Mouse (Mus musculus): ENCODE results near the gene Fam83g. TPM values are rescaled to one million over a fixed set of nuclear protein-coding genes. Genes with fewer than 3 reads are reported as not detected.

Fam83g gene
- not detected for polyA plus RNA-seq (2014; fragmentation: Illumina TruSeq; extraction: RNeasy Lipid Tissue Mini Kit (QIAGEN cat#74804); ENCODE audit: low read depth, low replicate concordance)

DNA sequence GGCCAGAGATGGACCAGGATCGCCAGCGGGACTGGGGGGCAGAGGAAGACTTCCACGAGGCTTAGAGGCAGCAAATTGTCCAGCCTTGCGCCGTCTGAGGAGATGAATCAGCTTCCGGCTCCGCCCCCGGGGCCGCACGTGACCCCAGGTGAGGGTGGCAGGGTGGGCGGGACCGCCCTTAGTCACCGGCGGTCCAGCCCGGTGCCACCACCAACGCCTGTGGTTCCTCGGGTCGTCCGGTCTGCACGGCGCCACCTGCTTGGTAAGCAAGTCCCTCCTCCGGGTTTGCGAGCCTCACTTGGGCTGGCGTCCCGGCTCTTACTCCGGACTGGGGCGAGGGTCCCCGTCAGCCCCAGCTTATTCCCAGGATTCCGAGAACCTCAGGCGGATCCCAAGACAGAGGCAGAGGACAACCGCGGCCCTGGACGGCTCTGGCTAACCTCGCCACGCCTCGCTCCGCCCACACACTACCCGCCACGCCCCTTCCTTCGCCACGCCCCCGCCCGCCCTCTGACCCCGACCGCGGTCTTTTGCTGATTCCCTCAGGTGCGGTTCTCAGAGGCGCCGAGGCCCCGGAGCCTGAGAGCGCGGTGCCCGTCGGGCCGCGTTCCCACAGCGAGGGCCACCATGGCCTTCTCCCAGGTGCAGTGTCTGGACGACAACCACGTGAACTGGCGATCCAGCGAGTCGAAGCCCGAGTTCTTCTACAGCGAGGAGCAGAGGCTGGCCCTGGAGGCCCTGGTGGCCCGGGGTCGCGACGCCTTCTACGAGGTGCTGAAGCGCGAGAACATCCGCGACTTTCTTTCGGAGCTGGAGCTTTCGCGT lies at the start of gene Fam83g:
TSS of gene Fam83g (plus strand) at position 185 of the 825 bp plus-strand sequence.

DNA sequence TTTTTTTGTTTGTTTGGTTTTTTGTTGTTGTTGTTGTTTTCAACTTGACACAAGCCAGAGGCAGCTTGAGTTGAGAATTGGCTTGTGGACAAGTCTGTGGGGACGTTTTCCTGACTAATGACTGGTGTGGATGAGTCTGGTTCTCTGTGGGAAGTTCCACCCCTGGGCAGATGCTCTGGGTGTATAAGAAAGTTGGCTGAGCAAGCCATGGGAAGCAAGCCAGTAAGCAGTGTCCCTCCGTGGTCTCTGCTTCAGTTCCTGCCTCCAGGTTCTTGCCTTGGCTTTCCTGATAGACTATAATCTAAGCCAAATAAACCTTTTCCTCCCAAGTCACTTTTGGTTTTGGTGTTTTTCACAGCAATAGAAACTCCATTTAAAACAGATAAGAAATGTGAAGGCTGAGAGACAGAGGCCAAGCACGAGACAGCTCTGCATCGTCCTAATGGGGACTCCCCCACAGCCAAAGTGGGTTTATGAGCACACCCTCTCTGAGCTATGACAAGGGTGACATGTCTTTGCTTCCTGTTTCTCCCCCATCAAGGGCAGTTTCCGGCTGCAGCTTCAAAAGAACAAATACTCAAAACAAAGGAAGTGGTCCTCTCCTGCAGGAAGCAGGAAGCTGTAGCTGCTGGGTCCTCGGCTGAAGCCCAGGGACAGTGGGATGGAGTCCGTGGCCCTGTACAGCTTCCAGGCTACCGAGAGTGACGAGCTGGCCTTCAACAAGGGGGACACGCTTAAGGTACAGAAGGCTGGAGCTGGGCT lies 31.0 kb upstream of the Fam83g start, which contains the start of gene Grap:
TSS of gene Grap (plus strand) at position 580 of the 762 bp plus-strand sequence.

DNA sequence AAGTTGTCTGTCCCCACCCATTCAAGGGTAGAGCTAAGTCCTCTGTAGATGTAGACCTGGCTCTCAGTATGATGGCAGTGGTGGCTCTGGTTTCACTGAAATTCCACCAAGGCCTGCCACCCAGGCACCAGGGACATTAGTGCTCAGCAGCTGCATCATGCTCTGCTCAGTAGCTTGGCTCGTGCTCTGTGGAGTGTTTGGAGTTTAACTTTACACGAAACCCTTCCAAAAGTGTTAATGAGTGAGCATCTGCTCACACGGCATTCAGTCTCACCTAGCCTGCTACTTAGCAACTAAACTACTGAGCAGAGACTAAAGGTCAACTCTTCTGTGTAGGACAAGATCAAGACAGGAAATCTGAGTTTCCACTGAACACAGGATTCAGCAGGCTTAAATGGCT lies 36.7 kb downstream of the Fam83g start, which contains the start of gene Slc5a10:
TSS of gene Slc5a10 (minus strand) at position 191 of the 400 bp plus-strand sequence.

Other genes starting within 250 kb of the Fam83g start
- not detected for gene Rnf112, start 230.0 kb upstream of the Fam83g start, polyA plus RNA-seq (2014; fragmentation: Illumina TruSeq; extraction: RNeasy Lipid Tissue Mini Kit (QIAGEN cat#74804); ENCODE audit: low read depth, low replicate concordance)
- gene Mfap4, start 198.7 kb upstream of the Fam83g start, polyA plus RNA-seq (2014; fragmentation: Illumina TruSeq; extraction: RNeasy Lipid Tissue Mini Kit (QIAGEN cat#74804); ENCODE audit: low read depth, low replicate concordance), result 0.93 TPM
- gene Mapk7, start 189.7 kb upstream of the Fam83g start, polyA plus RNA-seq (2014; fragmentation: Illumina TruSeq; extraction: RNeasy Lipid Tissue Mini Kit (QIAGEN cat#74804); ENCODE audit: low read depth, low replicate concordance), result 2.4 TPM
- gene B9d1, start 178.9 kb upstream of the Fam83g start, polyA plus RNA-seq (2014; fragmentation: Illumina TruSeq; extraction: RNeasy Lipid Tissue Mini Kit (QIAGEN cat#74804); ENCODE audit: low read depth, low replicate concordance), result not detected
- gene Epn2, start 104.4 kb upstream of the Fam83g start, polyA plus RNA-seq (2014; fragmentation: Illumina TruSeq; extraction: RNeasy Lipid Tissue Mini Kit (QIAGEN cat#74804); ENCODE audit: low read depth, low replicate concordance), result 14.1 TPM
- 0.93 TPM for gene Grap, start 30.8 kb upstream of the Fam83g start, polyA plus RNA-seq (2014; fragmentation: Illumina TruSeq; extraction: RNeasy Lipid Tissue Mini Kit (QIAGEN cat#74804); ENCODE audit: low read depth, low replicate concordance)
- not detected for gene Slc5a10, start 36.7 kb downstream of the Fam83g start, polyA plus RNA-seq (2014; fragmentation: Illumina TruSeq; extraction: RNeasy Lipid Tissue Mini Kit (QIAGEN cat#74804); ENCODE audit: low read depth, low replicate concordance)
- gene Prpsap2, start 78.0 kb downstream of the Fam83g start, polyA plus RNA-seq (2014; fragmentation: Illumina TruSeq; extraction: RNeasy Lipid Tissue Mini Kit (QIAGEN cat#74804); ENCODE audit: low read depth, low replicate concordance), result 57.0 TPM
- gene Ulk2, start 171.0 kb downstream of the Fam83g start, polyA plus RNA-seq (2014; fragmentation: Illumina TruSeq; extraction: RNeasy Lipid Tissue Mini Kit (QIAGEN cat#74804); ENCODE audit: low read depth, low replicate concordance), result 68.2 TPM
- gene Akap10, start 246.2 kb downstream of the Fam83g start, polyA plus RNA-seq (2014; fragmentation: Illumina TruSeq; extraction: RNeasy Lipid Tissue Mini Kit (QIAGEN cat#74804); ENCODE audit: low read depth, low replicate concordance), result 46.1 TPM

Measured in adrenal gland, adult 10 weeks (tissue).